Mouse (Mus musculus) lung, embryonic 15.5 days (tissue): Measurements from ENCODE around the gene Ms4a5. TPM values are rescaled to one million over a fixed set of nuclear protein-coding genes. Genes with fewer than 3 reads are reported as not detected.
"Not testable (repeated sequence)": the region's sequence is repeated elsewhere in the genome, so short reads cannot be mapped to it uniquely, and the experiment has no call there.

Experiments used
- ATAC-seq: fragments of 200-750 bp; cut with Nextera tagmentation; 2 replicates; pipeline ENCODE4 v1.8.0; 2017; ENCODE audit warnings: moderate number of reproducible peaks, borderline replicate concordance; ENCODE audit not compliant: low FRiP score, low TSS enrichment; ENCODE audit errors: extremely low read depth
- H3K27ac ChIP-seq: fragments of 300-500 bp; sonication (generic); 2 replicates; pipeline ENCODE4 v1.5.1; 2015; ENCODE audit warnings: moderate library complexity, mild to moderate bottlenecking, inconsistent platforms
- H3K27me3 ChIP-seq: fragments of 300-500 bp; sonication (generic); 2 replicates; pipeline ENCODE4 v1.6.1; 2015; ENCODE audit warnings: inconsistent platforms
- H3K36me3 ChIP-seq: fragments of 300-500 bp; sonication (generic); 2 replicates; pipeline ENCODE4 v1.6.1; 2015; ENCODE audit warnings: inconsistent platforms
- H3K4me1 ChIP-seq: fragments of 300-500 bp; sonication (generic); 2 replicates; pipeline ENCODE4 v1.6.1; 2015; ENCODE audit warnings: inconsistent platforms
- H3K4me2 ChIP-seq: fragments of 300-500 bp; sonication (generic); 2 replicates; pipeline ENCODE4 v1.6.1; 2015; ENCODE audit warnings: inconsistent platforms, mild to moderate bottlenecking, moderate library complexity
- H3K4me3 ChIP-seq: fragments of 300-500 bp; sonication (generic); 2 replicates; pipeline ENCODE4 v1.5.1; 2015; ENCODE audit warnings: mild to moderate bottlenecking, inconsistent platforms
- H3K9ac ChIP-seq: fragments of 300-500 bp; sonication (generic); 2 replicates; pipeline ENCODE4 v1.6.1; 2015; ENCODE audit warnings: inconsistent platforms
- H3K9me3 ChIP-seq: fragments of 300-500 bp; sonication (generic); 2 replicates; pipeline ENCODE4 v1.6.1; 2016; ENCODE audit warnings: inconsistent platforms
- WGBS: fragments of 180-500 bp; shearing (Covaris S2); methylation state at CpG from one replicate; pipeline ENCODE4 v1.1.7; 2015; 5-methylcytosine and 5-hydroxymethylcytosine counted together
- polyA plus RNA-seq: library from polyadenylated mRNA; unstranded; fragments of >200 nt; fragmentation: Nextera tagmentation; extraction: Ambion mirVana; gene quantifications from 2 replicates; pipeline ENCODE4 v1.2.1, GENCODE M21; 2015

The Ms4a5 gene
- polyA plus RNA-seq: not detected in 2 replicates

DNA sequence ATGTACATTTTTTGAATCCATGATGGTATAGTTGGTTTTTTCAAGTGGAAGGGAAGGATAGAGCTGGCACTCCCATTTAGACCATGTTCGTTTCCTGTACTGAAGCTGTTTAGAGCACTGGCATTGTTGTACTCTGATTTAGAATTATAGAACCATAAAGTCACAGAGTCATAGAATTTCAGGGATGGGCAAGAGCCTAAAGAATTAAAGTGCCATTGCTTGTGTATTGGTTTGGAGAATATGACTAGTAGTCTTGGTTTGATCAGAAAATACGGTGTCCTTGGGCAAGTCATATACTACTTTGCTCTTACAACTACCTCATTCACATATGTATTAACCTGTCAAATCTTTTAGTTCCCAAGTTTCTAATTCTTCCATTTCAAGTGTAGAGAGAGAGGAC, at the start of gene Ms4a5:
Gene Ms4a5, minus strand, starts transcription at position 101 of the 400 bp plus-strand sequence.
- no peaks in the 10 kb centered on the region for H3K4me1 ChIP-seq
- no peak for ATAC-seq
- no peak within 1 kb of the TSS for H3K4me2 ChIP-seq
- H3K36me3 ChIP-seq: no peaks in the 10 kb centered on the region
- 89% methylated on average over 2 of the region's 2 CpGs for WGBS
- H3K27me3 ChIP-seq: no peaks in the 10 kb centered on the region
- H3K9ac ChIP-seq: no peak within 1 kb of the TSS
- no peaks in the 10 kb centered on the region for H3K9me3 ChIP-seq
- H3K27ac ChIP-seq: no peak within 1 kb of the TSS
- no peak within 1 kb of the TSS for H3K4me3 ChIP-seq

DNA sequence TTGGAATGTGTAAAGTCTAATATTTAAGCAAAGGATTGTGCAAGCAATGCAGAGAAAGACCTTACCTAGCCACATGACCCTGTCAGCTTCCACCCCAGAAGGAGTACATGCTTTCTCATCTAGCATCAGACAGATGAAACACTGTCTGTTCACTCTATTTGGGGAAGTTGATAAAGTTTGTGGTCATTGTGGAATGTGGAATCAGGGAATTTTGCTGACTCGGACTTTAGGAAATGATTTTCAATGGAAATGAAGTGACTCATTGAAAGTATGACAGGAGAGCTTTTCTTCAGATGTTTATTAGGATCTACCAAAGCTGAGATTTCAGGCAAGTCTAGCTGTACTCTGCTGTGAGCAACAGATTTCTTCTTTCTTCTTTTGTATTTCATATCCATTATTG, 37.5 kb upstream of the Ms4a5 start:
- no peak overlapping the region for H3K9ac ChIP-seq
- no peak overlapping the region for H3K4me2 ChIP-seq
- H3K4me1 ChIP-seq: no peaks in the 10 kb centered on the region
- H3K36me3 ChIP-seq: no peaks in the 10 kb centered on the region
- H3K27ac ChIP-seq: no peak overlapping the region
- no peaks in the 10 kb centered on the region for H3K27me3 ChIP-seq
- ATAC-seq: no peak
- H3K9me3 ChIP-seq: no peaks in the 10 kb centered on the region
- H3K4me3 ChIP-seq: no peak overlapping the region
- 46% methylated on average over 1 of the region's 1 CpGs for WGBS

DNA sequence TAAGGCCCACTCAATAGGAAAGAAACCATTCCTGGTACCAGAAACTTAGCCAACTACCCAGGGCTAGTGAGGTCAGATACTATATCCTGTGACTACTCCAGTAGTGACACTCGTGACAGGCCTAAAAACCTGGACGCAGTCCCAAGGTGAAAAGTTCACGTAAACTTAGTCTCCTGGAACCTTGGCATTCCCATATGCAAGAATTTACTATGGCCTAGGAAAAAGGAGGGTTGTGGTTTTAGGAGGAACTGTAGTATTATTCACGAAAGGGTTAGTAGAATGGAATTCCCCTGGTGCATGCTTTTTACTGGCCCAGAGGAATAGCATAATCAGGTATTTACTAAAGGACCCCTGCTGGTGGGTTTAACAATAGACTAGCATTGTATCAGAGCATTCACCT, 33.1 kb upstream of the Ms4a5 start:
- Histone ChIP-seq H3K27ac (no peak overlapping the region), H3K9ac (no peak overlapping the region), H3K27me3 (no peaks in the 10 kb centered on the region), H3K4me2 (no peak overlapping the region), H3K4me3 (no peak overlapping the region), H3K36me3 (no peaks in the 10 kb centered on the region), H3K4me1 (no peaks in the 10 kb centered on the region), H3K9me3 (no peaks in the 10 kb centered on the region)
- WGBS: 76% methylated on average over 4 of the region's 4 CpGs
- no peak for ATAC-seq

DNA sequence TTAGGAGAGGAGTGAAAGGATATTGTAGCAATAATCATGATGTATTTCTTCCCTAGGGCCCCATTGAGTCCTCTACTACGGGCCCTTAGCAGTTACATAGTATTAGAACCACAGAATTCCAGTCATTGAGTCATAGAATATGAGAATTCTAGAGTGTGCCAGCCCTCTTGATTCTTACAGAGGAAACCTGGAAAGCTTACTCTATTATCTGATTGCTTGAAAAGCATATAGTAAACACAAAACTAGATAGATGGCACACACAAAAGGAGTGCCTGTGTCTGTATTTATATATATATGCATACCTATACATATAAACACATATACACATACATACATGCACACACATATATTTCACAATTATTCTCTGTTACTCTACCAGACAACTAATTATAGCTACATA, 30.7 kb upstream of the Ms4a5 start, which contains the start of gene Ms4a14:
Gene Ms4a14, minus strand, starts transcription at position 101 of the 400 bp plus-strand sequence.
- Histone ChIP-seq H3K9ac (no peak within 1 kb of the TSS), H3K27ac (no peak within 1 kb of the TSS), H3K4me1 (no peaks in the 10 kb centered on the region), H3K4me3 (no peak within 1 kb of the TSS), H3K27me3 (no peaks in the 10 kb centered on the region), H3K4me2 (no peak within 1 kb of the TSS), H3K36me3 (no peaks in the 10 kb centered on the region), H3K9me3 (no peaks in the 10 kb centered on the region)
- ATAC-seq: no peak
- WGBS: 66% methylated on average over 1 of the region's 1 CpGs

DNA sequence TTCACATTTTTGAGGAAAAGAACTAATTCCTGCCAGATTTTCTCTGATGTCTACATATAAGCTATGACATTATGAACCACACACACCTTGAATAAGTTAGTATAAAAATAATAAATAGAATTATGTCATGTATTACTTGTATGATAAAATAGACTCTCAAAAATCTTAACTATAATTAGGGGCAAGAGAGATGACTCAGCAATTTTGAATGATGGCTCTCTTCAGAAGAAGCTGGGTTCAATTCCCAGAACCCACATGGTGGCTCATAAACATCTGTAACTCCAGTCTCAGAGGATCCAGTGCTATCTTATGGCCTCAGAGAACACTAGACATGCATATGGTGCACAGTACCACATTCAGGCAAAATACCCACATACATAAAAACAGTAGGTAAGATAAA, 25.2 kb upstream of the Ms4a5 start:
- Histone ChIP-seq H3K4me2 (no peak overlapping the region), H3K27ac (no peak overlapping the region), H3K4me3 (no peak overlapping the region), H3K9ac (no peak overlapping the region), H3K4me1 (no peaks in the 10 kb centered on the region), H3K36me3 (no peaks in the 10 kb centered on the region), H3K9me3 (no peaks in the 10 kb centered on the region), H3K27me3 (no peaks in the 10 kb centered on the region)
- no peak for ATAC-seq

DNA sequence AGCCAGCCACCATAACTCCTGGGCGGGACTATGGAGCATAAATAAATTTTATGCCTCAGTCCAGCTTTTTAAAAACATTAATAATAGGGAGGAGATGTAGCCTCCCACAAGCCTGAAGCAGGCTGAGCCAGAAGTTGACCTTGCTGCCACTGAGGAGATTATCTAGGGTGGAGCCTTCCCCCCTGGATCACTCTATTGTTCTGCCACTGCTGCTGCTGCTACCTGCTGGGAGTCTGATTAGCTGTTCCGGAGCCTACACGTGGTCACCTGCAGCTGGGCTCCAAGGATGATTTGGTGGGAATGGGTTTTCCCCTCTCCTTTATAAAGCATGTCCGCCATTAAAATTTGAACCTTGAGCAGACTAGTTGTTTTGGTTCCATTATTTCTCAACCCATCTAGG, 15.9 kb upstream of the Ms4a5 start:
- H3K36me3 ChIP-seq, H3K4me3 ChIP-seq, H3K9me3 ChIP-seq, H3K4me2 ChIP-seq, H3K27me3 ChIP-seq, H3K4me1 ChIP-seq, ATAC-seq, H3K9ac ChIP-seq, H3K27ac ChIP-seq: not testable (repeated sequence)
- 60% methylated on average over 4 of the region's 4 CpGs for WGBS

DNA sequence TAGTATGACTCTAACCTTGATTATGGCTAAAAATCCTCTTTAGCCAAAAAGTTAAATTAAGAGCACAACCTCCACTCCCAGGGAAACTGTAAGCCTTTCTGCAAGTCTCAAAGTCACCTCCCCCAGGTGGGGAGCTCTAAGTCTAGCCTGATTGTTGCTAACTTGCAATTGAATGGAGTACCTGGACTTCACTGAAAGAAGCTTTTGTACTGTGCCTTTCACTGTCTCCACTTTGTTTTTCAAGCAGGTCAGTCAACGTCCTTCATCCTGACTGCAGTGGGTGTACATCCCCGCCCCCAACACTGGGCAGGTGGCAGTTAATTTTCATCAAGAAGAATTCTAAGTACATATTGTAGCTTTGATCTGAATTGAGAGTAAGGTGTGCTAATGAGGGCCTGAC, 15.3 kb upstream of the Ms4a5 start:
- Histone ChIP-seq H3K4me3 (no peak overlapping the region), H3K9ac (no peak overlapping the region), H3K4me2 (no peak overlapping the region), H3K36me3 (no peaks in the 10 kb centered on the region), H3K27ac (no peak overlapping the region), H3K9me3 (no peaks in the 10 kb centered on the region), H3K4me1 (no peaks in the 10 kb centered on the region), H3K27me3 (no peaks in the 10 kb centered on the region)
- no peak for ATAC-seq
- WGBS: 43% methylated on average over 2 of the region's 2 CpGs

DNA sequence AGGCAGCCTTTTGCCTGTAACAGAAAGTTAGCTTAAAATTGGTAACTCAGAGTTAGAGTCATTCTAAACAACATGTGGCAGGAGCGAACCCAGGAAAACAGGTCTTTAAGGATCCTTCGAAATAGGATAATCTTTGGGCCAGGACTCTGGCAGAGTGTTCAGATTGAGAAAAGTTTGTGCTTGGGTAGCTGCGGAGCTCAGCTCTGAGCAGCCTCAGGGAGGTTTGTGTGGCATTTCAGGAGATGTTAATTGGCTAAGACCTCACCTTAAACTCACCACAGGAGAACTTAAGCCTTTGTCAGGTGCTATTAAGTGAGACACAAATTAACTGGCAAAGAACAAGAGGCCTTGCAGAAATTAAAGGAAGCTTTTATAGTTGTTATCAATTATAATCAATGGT, 9.9 kb upstream of the Ms4a5 start:
- not testable (repeated sequence) for H3K27ac ChIP-seq, ATAC-seq, H3K9me3 ChIP-seq, H3K9ac ChIP-seq, H3K27me3 ChIP-seq, H3K36me3 ChIP-seq, H3K4me1 ChIP-seq
- 15% methylated on average over 3 of the region's 3 CpGs for WGBS
- Histone ChIP-seq H3K4me2 (peak overlapping the region; percentile 63), H3K4me3 (peak overlapping the region; percentile 45; the same call in 1 of the 2 replicates)

DNA sequence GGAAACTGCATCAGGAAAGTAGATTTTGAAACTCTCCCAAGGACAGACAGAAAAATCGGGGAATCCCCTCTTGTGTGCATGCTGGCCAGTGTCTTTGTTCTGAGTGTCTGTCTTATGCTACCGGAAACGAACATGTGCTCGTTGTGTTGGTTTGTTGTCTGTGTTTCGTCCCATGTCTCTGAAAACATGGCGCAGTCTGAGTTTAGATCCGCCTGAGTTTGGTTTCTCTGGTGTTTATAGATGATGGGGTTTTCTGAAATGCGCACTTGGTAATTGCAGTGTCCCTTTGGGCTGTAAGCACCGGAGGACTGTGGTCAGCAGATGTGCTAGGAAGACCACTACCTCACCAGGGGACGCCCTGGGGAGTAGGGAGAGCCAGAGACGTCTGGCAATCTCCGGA, 9.3 kb upstream of the Ms4a5 start:
- H3K4me3 ChIP-seq: peak overlapping the region; percentile 45
- H3K36me3 ChIP-seq: no peaks in the 10 kb centered on the region
- H3K27ac ChIP-seq: 0 out of 2 replicates have a peak overlapping the region, but pooled peaks have one; percentile 9
- H3K4me1 ChIP-seq: no peaks in the 10 kb centered on the region
- H3K9ac ChIP-seq: no peak overlapping the region
- H3K27me3 ChIP-seq: no peaks in the 10 kb centered on the region
- WGBS: 4% methylated on average over 12 of the region's 12 CpGs
- H3K4me2 ChIP-seq: peak overlapping the region; percentile 63
- no peak for ATAC-seq
- no peaks in the 10 kb centered on the region for H3K9me3 ChIP-seq

DNA sequence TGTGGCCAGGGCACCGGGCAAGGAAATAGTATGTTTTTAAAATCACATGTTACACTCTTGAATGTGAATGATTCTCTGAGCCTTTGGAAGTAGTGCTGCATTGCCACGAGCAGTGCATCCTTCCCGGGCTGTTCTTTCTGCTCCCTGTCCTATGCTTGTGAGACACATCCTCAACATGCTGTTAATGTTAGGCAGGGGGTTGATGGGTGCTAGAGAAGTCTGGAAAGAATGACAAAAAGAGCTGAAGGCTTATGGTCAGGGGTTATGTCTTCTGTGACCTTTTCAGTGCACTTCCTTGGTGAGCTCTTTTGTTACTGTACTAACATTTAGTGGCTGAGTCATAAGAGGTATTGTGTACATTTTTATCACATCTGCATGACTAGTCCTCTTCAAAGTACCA, 3.5 kb downstream of the Ms4a5 start:
- no peaks in the 10 kb centered on the region for H3K4me1 ChIP-seq
- H3K27ac ChIP-seq: no peak overlapping the region
- no peaks in the 10 kb centered on the region for H3K27me3 ChIP-seq
- H3K9me3 ChIP-seq: no peaks in the 10 kb centered on the region
- WGBS: 78% methylated on average over 3 of the region's 3 CpGs
- H3K4me3 ChIP-seq: no peak overlapping the region
- H3K4me2 ChIP-seq: no peak overlapping the region
- ATAC-seq: no peak
- no peak overlapping the region for H3K9ac ChIP-seq
- no peaks in the 10 kb centered on the region for H3K36me3 ChIP-seq

DNA sequence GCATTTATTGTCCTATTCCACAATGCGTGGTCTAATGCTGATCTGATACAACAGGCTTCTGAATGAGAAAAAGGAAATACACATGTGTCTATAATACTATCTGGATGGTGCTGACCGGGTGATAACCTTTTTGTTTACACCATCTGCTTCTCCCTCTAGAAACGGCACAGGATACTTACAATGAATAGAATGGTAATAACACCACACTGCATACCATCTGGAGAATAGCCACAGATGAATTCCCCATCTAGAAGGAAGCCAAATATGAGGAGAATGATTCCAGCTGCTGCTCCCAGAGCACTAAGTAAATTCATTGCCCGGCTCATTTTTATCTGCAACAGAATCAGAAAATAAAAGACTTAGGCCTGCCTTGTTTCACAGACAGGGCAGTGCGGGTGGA, 7.2 kb downstream of the Ms4a5 start:
- no peak overlapping the region for H3K27ac ChIP-seq
- H3K9me3 ChIP-seq: no peaks in the 10 kb centered on the region
- H3K4me2 ChIP-seq: no peak overlapping the region
- 26% methylated on average over 5 of the region's 5 CpGs for WGBS
- no peak overlapping the region for H3K9ac ChIP-seq
- no peaks in the 10 kb centered on the region for H3K27me3 ChIP-seq
- H3K36me3 ChIP-seq: no peaks in the 10 kb centered on the region
- H3K4me3 ChIP-seq: no peak overlapping the region
- no peak for ATAC-seq
- H3K4me1 ChIP-seq: no peaks in the 10 kb centered on the region

DNA sequence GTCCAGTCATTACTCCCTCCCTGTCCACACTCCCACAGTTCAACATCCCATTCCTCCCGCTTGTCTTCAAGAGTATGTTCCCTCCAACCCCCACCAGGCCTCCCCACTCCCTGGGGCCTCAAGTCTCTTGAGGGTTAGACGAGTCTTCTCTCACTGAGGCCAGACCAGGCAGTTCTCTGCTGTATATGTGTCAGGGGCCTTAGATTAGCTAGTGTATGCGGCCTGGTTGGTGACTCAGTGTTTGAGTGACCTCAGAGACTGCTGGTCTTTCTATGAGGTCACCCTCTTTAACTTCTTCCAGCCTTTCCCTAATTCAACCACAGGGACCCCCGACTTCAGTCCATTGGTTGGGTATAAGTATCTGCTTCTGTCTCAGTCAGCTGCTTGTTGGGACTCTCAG, 16.7 kb downstream of the Ms4a5 start:
- ATAC-seq: no peak
- Histone ChIP-seq H3K27ac (no peak overlapping the region), H3K9me3 (no peaks in the 10 kb centered on the region), H3K36me3 (no peaks in the 10 kb centered on the region), H3K4me2 (no peak overlapping the region), H3K4me1 (no peaks in the 10 kb centered on the region), H3K9ac (no peak overlapping the region), H3K4me3 (no peak overlapping the region), H3K27me3 (no peaks in the 10 kb centered on the region)
- WGBS: 68% methylated on average over 4 of the region's 4 CpGs
